In the genomic region with DNA sequence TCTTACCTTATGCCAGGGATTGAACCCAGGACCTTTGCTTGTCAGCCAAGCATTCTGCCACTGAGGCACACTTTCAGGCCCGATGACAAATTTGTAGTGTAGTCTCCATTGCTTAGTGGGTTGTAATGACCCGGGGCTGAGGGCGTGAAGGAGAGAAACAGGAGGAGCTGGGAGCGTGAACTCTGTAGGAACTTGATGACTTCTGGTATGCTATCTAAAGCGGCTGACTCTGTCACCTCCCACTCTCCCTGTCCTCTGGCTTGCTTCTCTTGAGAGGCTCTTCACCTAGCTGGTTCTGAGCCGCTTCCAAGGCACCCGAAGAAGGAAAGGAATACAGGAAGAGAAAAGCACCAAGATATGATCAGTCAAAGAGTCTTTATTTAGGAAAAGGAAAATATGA, we compare ENCODE assay signal across 10 mouse cellular contexts.
"Had no signal": no experiment of that assay in that cellular context is flagged by ENCODE, and none has a peak within 500 bp of the region (broad histone marks: within the 10 kb centered on the region; RNA-seq: fewer than 3 reads in every experiment).

No protein-coding gene starts in this region.

- H3K27ac ChIP-seq: kidney, embryonic 15.5 days; liver, embryonic 15.5 days; midbrain, embryonic 13.5 days; neural tube, embryonic 12.5 days had no signal

- H3K9me3 ChIP-seq: kidney, embryonic 15.5 days; liver, embryonic 15.5 days; midbrain, embryonic 13.5 days; neural tube, embryonic 12.5 days had no signal

- ATAC-seq: midbrain, embryonic 13.5 days had no signal

- H3K27me3 ChIP-seq: kidney, embryonic 15.5 days; liver, embryonic 15.5 days; midbrain, embryonic 13.5 days; neural tube, embryonic 12.5 days had no signal

- H3K4me2 ChIP-seq: kidney, embryonic 15.5 days; liver, embryonic 11.5 days; liver, embryonic 15.5 days; midbrain, embryonic 13.5 days; neural tube, embryonic 12.5 days had no signal

- H3K4me3 ChIP-seq: kidney, embryonic 15.5 days; liver, embryonic 15.5 days; midbrain, embryonic 13.5 days; neural tube, embryonic 12.5 days had no signal

- H3K36me3 ChIP-seq: kidney, embryonic 15.5 days; liver, embryonic 15.5 days; midbrain, embryonic 13.5 days; neural tube, embryonic 12.5 days had no signal

- DNase-seq: kidney, postnatal 25 days; layer of hippocampus, adult 9-11 months; layer of hippocampus, postnatal 36 days; lung, adult 2 months; thymus, postnatal 4 days had no signal

- H3K9ac ChIP-seq: kidney, embryonic 15.5 days; liver, embryonic 15.5 days; midbrain, embryonic 13.5 days had no signal
